In genomic region chr2:118659077-118659476, GRCm38 (mm10) we compare ENCODE assay signal across 7 mouse cellular contexts. TPM values are rescaled to one million over a fixed set of nuclear protein-coding genes. Genes with fewer than 3 reads are reported as not detected.
DNase-seq lines count a peak whose midpoint lies in the region; ATAC-seq and TF ChIP-seq lines count a peak whose summit lies in the region.

No protein-coding gene starts in this region.

- peaks cover 2% of the 10 kb centered on the region for H3K36me3 ChIP-seq in erythroblast, embryonic 14.5 days (ENCODE audit: control insufficient read depth)
- no peaks in the 10 kb centered on the region for H3K36me3 ChIP-seq in spleen, adult 2 months (ENCODE audit: control insufficient read depth, insufficient read depth, low read length)
- no peaks in the 10 kb centered on the region for H3K36me3 ChIP-seq in midbrain, embryonic 15.5 days (replicated peaks)

- ATAC-seq in midbrain, embryonic 15.5 days (replicated peaks): no peak

- H3K4me1 ChIP-seq in erythroblast, embryonic 14.5 days (ENCODE audit: control insufficient read depth): peaks cover 85% of the 10 kb centered on the region
- H3K4me1 ChIP-seq in spleen, adult 2 months (ENCODE audit: control insufficient read depth, insufficient read depth, insufficient read length): peaks cover 21% of the 10 kb centered on the region
- peaks cover 33% of the 10 kb centered on the region for H3K4me1 ChIP-seq in midbrain, embryonic 15.5 days

- H3K27me3 ChIP-seq in erythroblast, embryonic 14.5 days (ENCODE audit: control insufficient read depth): no peaks in the 10 kb centered on the region; the same call in 1 of the 2 replicates
- 0 out of 2 replicates have a peak, but pooled peaks cover 3% of the 10 kb centered on the region for H3K27me3 ChIP-seq in spleen, adult 2 months (ENCODE audit: control insufficient read depth, insufficient read depth, low read length)
- no peaks in the 10 kb centered on the region for H3K27me3 ChIP-seq in midbrain, embryonic 15.5 days (replicated peaks)

- H3K9me3 ChIP-seq in erythroblast, embryonic 14.5 days (ENCODE audit: control insufficient read depth, low read length): no peaks in the 10 kb centered on the region
- H3K9me3 ChIP-seq in midbrain, embryonic 15.5 days: no peaks in the 10 kb centered on the region

- H3K9ac ChIP-seq in midbrain, embryonic 15.5 days: no peak overlapping the region

- peak overlapping the region; percentile 39; the same call in 1 of the 2 replicates for H3K27ac ChIP-seq in spleen, adult 2 months (ENCODE audit: insufficient read depth, low read length)
- H3K27ac ChIP-seq in midbrain, embryonic 15.5 days: no peak overlapping the region

- no peak for TF ChIP-seq POLR2A in spleen, adult 2 months (IDR thresholded peaks at IDR 0.05; ENCODE audit: low read depth, low read length)

- WGBS in spleen, adult 2 months: 53% methylated on average over 1 of the region's 1 CpGs
- WGBS in midbrain, embryonic 15.5 days: 77% methylated on average over 1 of the region's 1 CpGs

- intact Hi-C loops in left cerebral cortex, postnatal 25 days (cut with DNase I): no loop called here

- TF ChIP-seq CTCF in spleen, adult 2 months (IDR thresholded peaks at IDR 0.05; ENCODE audit: extremely low read depth, insufficient read depth, insufficient read length, insufficient replicate concordance): no peak

- H3K4me2 ChIP-seq in midbrain, embryonic 15.5 days: no peak overlapping the region

- DNase-seq in ovary, adult 18-20 months (ENCODE audit: low spot score): peak; percentile 60
- DNase-seq in ovary, postnatal 14 days (ENCODE audit: low spot score): no peak
- peak; percentile 83 for DNase-seq in R1 (ENCODE audit: low read depth, low spot score)
- peak; percentile 36 to 85 for DNase-seq in left cerebral cortex, postnatal 25 days (ENCODE audit: low spot score in 2 of 2)
- DNase-seq in spleen, adult 2 months (ENCODE audit: low read depth in 1 of 2, low spot score in 2 of 2): no peak

- H3K4me3 ChIP-seq in erythroblast, embryonic 14.5 days (replicated peaks): peak overlapping the region; percentile 59
- H3K4me3 ChIP-seq in spleen, adult 2 months (ENCODE audit: extremely low read depth, insufficient read depth, insufficient read length): no peak overlapping the region
- no peak overlapping the region for H3K4me3 ChIP-seq in midbrain, embryonic 15.5 days

RNA-seq across cellular contexts. Expression of gene Pak6, which starts 4.0 kb away (rescaled TPM):
- 0.42 and 0.64 TPM in 2 replicates for polyA plus RNA-seq in erythroblast, embryonic 14.5 days (2012)
- 100 to 1,000 TPM in 1 of 2 experiments, 10 to 100 TPM in 1; 92.1 to 103 TPM for total RNA-seq in left cerebral cortex, postnatal 25 days (2021)
- polyA plus RNA-seq in spleen, adult 2 months (2012; rRNA removed): 0.33 and 0.45 TPM in 2 replicates
- 67.8 and 69.1 TPM in 2 replicates for polyA plus RNA-seq in midbrain, embryonic 15.5 days (2015; fragmentation: Nextera tagmentation; extraction: Ambion mirVana)

RNA-seq across cellular contexts. Expression of gene Ankrd63, which starts 44.7 kb away (rescaled TPM):
- polyA plus RNA-seq in erythroblast, embryonic 14.5 days (2012): 0.01 TPM in 1 of 2 replicates, not detected in the other
- total RNA-seq in left cerebral cortex, postnatal 25 days (2021): 10 to 100 TPM; 22.4 to 34.4 TPM
- polyA plus RNA-seq in spleen, adult 2 months (2012; rRNA removed): 0.02 and 0.04 TPM in 2 replicates
- polyA plus RNA-seq in midbrain, embryonic 15.5 days (2015; fragmentation: Nextera tagmentation; extraction: Ambion mirVana): not detected in 2 replicates

Comparison
In these comparisons a context has a peak if more than half of its experiments do, and no peak if none do; other contexts are left out.
1. DNase-seq: peak in ovary, adult 18-20 months (single experiment), R1 (single experiment) and left cerebral cortex, postnatal 25 days (2 of 2); none in ovary, postnatal 14 days (single experiment) and spleen, adult 2 months (0 of 2).
2. RNA of gene Pak6, which starts 4.0 kb away (polyA plus RNA-seq): 67.8 to 69.1 TPM in midbrain, embryonic 15.5 days; 0.42 to 0.64 TPM in erythroblast, embryonic 14.5 days and 0.33 to 0.45 TPM in spleen, adult 2 months; every median in the first group is over 10 times any median in the second.